Mouse (Mus musculus) heart, adult 9 months (tissue): Measurements from ENCODE around the gene Dqx1.

ENCODE experiments used
- DNase-seq, 2 experiments: peaks; one replicate each; pipeline ENCODE4 v3.0.0; 2022; ENCODE audit warnings: low spot score in 2 of 2

Dqx1 gene

GRCm38 (mm10) chr6:83070311-83071219 lies 12.9 kb downstream of the Dqx1 start:
- DNase-seq, result no peak

- no peak for DNase-seq
Measured at GRCm38 (mm10) chr6:83071220-83071619, 13.6 kb downstream of the Dqx1 start.

GRCm38 (mm10) chr6:83074979-83075378 lies 17.3 kb downstream of the Dqx1 start:
- no peak for DNase-seq

GRCm38 (mm10) chr6:83077630-83078323 lies 20.1 kb downstream of the Dqx1 start, which contains the start of gene Pcgf1:
Gene Pcgf1 (plus strand): TSS chr6:83077869.
- no peak for DNase-seq

- DNase-seq, result peak; percentile 99
Measured at GRCm38 (mm10) chr6:83078324-83078858, 20.7 kb downstream of the Dqx1 start.

GRCm38 (mm10) chr6:83080210-83080609 lies 22.6 kb downstream of the Dqx1 start:
- DNase-seq, result no peak

GRCm38 (mm10) chr6:83083497-83083896 lies 25.9 kb downstream of the Dqx1 start:
- DNase-seq, result no peak

GRCm38 (mm10) chr6:83084477-83084876 lies 26.8 kb downstream of the Dqx1 start:
- DNase-seq, result no peak

GRCm38 (mm10) chr6:83086121-83087035 lies 28.7 kb downstream of the Dqx1 start, which contains the start of gene Lbx2:
Gene Lbx2 (plus strand): TSS chr6:83086367.
- DNase-seq, result no peak

GRCm38 (mm10) chr6:83087205-83087925 lies 29.7 kb downstream of the Dqx1 start:
- DNase-seq, result peak in 1 of 2 experiments; percentile 46

- DNase-seq, result no peak
Measured at GRCm38 (mm10) chr6:83087926-83088260, 30.2 kb downstream of the Dqx1 start.

GRCm38 (mm10) chr6:83092416-83093127 lies 34.9 kb downstream of the Dqx1 start:
- DNase-seq, result no peak

GRCm38 (mm10) chr6:83095968-83096367 lies 38.3 kb downstream of the Dqx1 start:
- no peak for DNase-seq

GRCm38 (mm10) chr6:83098411-83098810 lies 40.8 kb downstream of the Dqx1 start:
- DNase-seq, result no peak

GRCm38 (mm10) chr6:83101316-83101687 lies 43.7 kb downstream of the Dqx1 start, which contains the start of the genes Ccdc142 and Gm42688:
Gene Ccdc142 (plus strand): TSS chr6:83101601.
Gene Gm42688 (plus strand): TSS chr6:83101617.
- peak; percentile 92 to 93 for DNase-seq

- peak in 1 of 2 experiments; percentile 46 for DNase-seq
Measured at GRCm38 (mm10) chr6:83101688-83102556, 44.3 kb downstream of the Dqx1 start.

GRCm38 (mm10) chr6:83103130-83103650 lies 45.5 kb downstream of the Dqx1 start:
- DNase-seq, result no peak

- DNase-seq, result no peak
Measured at GRCm38 (mm10) chr6:83104158-83104557, 46.5 kb downstream of the Dqx1 start.
